Mouse (Mus musculus): ENCODE results near the gene Hbb-bh2.
"Not testable (repeated sequence)": the region's sequence is repeated elsewhere in the genome, so short reads cannot be mapped to it uniquely, and the experiment has no call there.

Hbb-bh2 gene

DNA sequence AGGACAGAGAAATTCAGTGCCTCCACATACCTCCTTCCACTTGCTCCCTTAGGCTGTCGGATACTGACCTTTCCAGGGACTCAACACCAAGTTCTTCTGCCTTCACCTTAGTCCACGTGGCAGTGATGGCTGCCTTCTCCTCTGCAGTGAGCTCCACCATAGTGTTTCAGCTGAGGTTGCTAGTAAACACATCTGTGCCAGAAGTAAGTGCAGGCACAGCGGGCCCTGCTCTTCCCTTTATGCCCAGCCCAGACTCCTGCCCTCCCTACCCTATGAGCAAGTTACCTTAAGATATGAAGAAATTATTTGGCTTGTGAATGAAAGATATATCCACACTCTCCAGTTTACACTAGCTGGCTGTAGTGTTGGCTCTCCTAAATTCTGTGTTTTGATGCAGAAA is at the start of gene Hbb-bh2:
Gene Hbb-bh2, minus strand, starts transcription at position 253 of the 400 bp plus-strand sequence.
- no peak for DNase-seq (ENCODE audit: low spot score in 2 of 2)

GRCm38 (mm10) chr7:103886152-103886551 is 45.8 kb upstream of the Hbb-bh2 start, which contains the start of gene Olfr66:
Olfr66 (minus strand) TSS chr7:103886252.
- DNase-seq (ENCODE audit: low spot score in 2 of 2), result no peak

DNA sequence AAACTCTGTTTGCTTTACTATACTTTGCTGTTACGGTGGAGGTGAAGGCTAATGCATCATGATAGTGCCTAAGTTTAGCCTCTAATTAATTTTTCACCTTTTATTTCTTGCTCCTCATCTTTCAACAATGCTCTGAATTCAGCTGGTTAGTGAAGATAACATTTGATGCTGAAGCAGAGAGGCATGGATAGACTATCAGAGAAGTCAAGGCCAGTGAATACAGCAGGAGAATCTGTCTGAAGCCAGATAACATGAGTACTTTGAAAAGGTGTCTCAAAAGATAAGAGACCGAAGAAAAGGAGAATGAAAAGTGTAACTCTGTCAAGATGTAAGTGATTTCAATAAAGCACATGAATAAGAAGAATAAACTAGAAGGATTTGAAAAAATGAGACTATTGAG is 36.8 kb upstream of the Hbb-bh2 start:
- no peak for DNase-seq (ENCODE audit: low spot score in 2 of 2)

DNA sequence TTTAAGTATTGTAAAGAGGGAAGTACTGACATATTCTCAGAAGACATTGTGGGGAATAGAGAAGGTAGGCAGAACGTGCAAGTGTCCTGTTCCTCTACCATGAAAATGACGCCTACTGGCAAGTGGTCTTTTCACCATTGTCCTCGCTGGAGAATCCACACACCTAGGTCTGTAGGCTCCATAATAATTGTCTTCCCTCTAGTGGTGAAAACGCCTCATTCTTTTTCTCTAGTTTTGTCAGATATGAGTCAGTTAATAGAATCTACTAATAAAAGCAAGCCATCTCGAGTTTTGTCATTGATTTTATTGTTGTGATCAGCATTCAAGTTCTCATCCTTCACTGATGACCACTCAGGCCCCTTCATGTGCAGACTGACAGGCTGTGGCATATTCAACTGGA is 34.1 kb upstream of the Hbb-bh2 start:
- DNase-seq (ENCODE audit: low spot score in 2 of 2), result no peak

DNA sequence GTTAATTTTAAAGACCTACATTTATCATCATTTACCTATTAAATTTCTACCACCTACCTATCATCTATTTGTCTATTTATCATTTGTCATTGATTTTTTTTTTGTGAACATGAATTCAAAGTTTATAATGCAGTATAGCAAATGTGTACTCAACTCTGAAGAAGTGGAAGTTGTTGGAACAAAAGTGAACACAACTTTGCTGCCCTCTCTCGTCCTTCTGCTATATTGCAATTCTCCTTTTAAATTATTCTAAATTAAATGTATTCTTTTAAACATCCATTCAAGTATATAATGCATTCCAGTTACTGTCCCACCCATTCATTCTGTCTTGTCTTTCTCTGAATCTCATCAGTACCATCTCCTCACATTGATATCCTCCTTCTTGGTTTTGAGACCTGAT is 32.7 kb upstream of the Hbb-bh2 start:
- DNase-seq (ENCODE audit: low spot score in 2 of 2), result no peak

DNA sequence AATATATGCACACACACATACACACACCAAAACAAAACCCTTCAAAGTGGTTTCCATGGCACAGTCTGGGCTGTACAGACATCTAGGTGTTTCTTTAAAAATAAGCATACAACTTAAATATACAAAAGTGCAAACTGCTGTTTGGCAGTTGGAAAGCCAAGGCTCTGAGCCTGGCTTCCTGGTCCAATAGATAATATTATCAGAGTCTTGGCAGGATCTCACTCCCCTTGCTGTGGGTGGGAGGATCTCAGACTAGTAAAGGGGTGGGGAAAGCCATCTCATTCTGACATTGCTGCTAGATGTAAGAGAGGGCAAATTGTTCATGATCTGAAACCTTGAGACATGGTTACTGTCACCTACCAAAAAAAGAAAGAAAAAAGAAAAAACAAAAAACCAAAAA is 30.3 kb upstream of the Hbb-bh2 start:
- no peak for DNase-seq (ENCODE audit: low spot score in 2 of 2)

DNA sequence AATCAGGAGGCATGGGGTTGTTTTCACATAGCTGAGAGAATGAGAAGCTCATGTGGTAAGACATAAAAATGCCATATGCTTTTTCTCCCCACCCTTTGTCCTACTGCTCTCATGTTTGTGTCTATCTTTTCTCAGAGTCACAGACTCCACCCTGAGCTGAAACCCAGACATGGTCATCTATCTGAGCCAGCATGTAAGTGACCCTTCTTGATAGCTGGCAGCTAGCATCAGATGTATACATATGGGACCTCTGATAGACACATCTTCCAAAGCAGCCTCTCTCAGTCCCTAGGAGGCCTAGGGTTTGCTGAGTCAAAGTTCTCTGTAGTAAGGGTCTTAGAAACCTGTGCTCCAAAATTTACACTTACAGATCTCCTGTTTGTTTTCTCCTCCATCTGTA is 25.4 kb upstream of the Hbb-bh2 start:
- DNase-seq (ENCODE audit: low spot score in 2 of 2), result no peak

- no peak for DNase-seq (ENCODE audit: low spot score in 2 of 2)
These were observed 21.2 kb upstream of the Hbb-bh2 start for GRCm38 (mm10) chr7:103861531-103861930.

DNA sequence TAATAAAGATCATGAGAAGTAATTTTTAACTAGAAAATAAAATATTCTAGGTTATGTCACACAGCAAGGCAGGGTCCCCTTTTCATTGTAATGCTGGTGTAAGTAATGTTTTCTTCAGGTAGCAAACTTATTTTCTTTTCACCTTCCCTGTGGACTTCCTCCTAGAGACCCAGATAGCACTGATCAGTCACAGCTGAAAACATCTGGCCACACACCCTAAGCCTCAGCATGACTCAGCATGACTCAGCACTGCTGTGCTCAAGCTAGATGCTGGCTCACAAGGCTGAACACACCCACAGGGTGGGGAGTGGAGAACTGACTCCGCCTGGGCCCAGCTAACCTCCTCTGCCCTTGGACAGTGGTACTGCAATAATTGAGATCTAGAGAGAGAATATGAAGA is 20.5 kb upstream of the Hbb-bh2 start:
- no peak for DNase-seq (ENCODE audit: low spot score in 2 of 2)

DNA sequence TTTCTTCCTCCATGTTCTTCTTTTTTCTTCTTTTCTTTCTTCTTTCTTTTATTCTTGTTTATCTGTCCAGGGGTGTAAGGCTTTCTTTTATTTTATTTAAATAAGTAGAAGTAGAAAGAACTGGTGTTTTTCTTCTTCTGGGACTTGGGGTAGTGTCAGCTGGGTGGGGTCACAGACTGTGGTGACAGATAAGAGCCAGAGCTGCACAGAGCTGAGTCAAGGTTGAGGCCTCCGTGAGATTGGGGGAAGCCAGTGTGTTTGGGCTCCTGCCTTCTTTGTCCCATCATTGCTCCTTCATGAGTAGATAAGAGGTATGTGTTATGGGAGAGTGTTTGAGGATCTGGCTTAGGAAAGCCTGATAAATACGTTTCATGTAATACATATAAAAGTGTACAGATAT is 18.8 kb upstream of the Hbb-bh2 start:
- DNase-seq (ENCODE audit: low spot score in 2 of 2), result no peak

- no peak for DNase-seq (ENCODE audit: low spot score in 2 of 2)
These were observed 14.3 kb upstream of the Hbb-bh2 start for GRCm38 (mm10) chr7:103854669-103855068.

DNA sequence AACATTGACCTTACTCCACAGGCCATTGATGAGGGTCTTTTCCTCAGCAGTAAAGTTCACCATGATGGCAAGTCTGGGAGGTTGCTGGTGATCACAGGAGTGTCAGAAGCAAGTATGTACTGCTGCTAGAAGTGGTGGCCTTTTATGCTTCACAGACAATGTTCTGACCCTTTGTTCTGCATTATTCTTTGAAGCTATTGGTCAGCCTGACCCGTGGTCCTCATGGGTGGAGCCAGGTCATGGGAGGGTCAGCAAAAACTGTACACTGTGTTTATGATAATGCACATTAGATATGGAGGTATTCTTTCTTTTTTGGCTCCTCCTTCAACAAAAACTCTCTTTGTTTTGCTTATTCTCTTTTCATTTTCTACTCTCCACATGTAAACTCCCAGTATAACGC is 12.8 kb upstream of the Hbb-bh2 start, which contains the start of gene Hbb-y:
Gene Hbb-y, minus strand, starts transcription at position 127 of the 400 bp plus-strand sequence.
- no peak for DNase-seq (ENCODE audit: low spot score in 2 of 2)

DNA sequence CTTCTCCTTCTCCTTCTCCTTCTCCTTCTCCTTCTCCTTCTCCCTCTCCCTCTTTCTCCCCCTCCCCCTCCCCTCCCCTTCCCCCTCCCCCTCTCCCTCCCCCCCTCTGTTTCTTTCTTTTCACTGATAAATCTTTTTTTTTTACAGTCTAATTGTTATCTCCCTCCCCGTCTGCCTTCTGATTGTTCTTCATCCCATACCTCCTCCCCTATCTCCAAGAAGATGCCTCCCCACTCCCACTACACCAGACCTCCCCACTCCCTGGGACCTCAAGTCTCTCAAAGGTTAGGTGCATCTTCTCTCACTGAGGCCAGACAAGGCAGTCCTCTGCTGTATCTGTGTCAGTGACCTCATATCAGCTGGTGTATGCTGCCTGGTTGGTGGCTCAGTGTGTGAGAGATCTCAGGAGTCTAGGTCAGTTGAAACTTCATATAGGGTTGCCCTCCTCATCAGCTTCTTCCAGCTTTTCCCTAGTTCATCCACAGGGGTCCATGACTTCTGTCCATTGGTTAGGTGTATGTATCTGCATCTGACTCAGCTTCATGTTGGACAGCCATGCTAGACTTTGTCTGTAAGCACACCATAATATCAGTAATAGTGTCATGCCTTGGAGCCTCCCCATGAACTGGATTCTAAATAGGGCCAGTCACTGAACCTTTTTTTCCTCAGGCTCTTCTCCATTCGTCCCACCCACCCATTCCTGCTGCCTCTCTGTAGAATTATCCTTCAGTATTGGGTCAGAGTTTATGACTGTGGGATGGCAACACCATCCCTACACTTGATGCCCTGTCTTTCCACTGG is 4.4 kb upstream of the Hbb-bh2 start:
- no peak for DNase-seq (ENCODE audit: low spot score in 2 of 2)

DNA sequence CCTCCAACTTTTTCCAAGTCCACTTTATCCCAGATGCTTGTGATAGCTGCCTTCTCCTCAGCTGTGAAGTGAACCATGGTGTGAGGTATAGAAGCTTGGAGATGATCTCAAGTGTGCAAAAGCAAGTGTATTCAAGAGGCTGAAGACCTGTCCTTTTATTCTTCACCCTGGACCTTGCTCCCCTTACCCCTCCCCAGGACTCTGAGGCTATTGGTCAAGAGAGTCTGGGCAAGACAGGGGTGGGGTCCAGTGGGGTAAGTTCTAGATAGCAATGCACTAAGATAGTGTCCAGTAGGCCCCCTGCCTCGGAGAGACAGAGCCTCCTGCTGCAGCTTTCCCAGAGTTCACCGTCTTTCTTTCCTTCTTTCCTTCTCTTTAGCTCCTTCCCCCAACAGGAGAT is 2.7 kb upstream of the Hbb-bh2 start, which contains the start of gene Hbb-bh1:
Gene Hbb-bh1, minus strand, starts transcription at position 131 of the 400 bp plus-strand sequence.
- DNase-seq (ENCODE audit: low spot score in 2 of 2), result no peak

- no peak for DNase-seq (ENCODE audit: low spot score in 2 of 2)
These were observed 12.5 kb downstream of the Hbb-bh2 start, which contains the start of gene Hbb-bs for GRCm38 (mm10) chr7:103827808-103828207. Hbb-bs (minus strand) TSS chr7:103828096.

GRCm38 (mm10) chr7:103827139-103827538 is 13.2 kb downstream of the Hbb-bh2 start:
- DNase-seq (ENCODE audit: low spot score in 2 of 2), result not testable (repeated sequence)

GRCm38 (mm10) chr7:103826255-103826887 is 13.9 kb downstream of the Hbb-bh2 start:
- no peak for DNase-seq (ENCODE audit: low spot score in 2 of 2)

DNA sequence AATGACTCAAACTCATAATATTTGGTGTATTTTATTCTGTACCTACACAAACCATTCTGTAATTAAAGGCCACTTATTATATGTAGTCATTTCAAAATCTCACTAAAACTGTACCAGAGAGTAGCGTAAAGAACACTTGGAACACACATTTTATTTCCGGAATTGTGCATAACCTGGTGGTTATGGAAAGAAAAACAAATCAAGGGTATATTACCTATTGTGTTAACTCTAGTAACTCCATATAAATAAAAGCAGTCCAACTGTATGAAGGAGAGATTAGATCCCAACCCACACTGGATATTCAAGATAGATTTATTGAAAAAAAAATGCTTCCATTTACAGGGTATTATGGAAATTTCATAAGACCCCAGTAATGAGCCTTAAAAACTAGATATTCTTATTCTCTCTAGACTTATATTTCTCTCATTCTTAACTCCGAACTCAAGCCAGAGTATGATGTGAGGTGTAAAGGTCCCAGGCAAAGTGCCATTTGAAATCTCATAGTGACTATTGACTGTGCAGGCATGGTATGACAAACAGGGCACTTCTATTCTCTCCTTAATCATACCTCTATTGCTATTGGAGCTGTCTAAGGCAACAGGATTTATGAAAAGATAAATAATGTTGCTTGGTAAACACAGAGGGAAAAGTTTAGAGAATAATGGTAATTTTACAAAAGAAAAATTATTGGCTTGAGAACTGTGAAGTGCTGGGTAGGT is 14.6 kb downstream of the Hbb-bh2 start:
- DNase-seq (ENCODE audit: low spot score in 2 of 2), result no peak

GRCm38 (mm10) chr7:103824597-103824996 is 15.7 kb downstream of the Hbb-bh2 start:
- no peak for DNase-seq (ENCODE audit: low spot score in 2 of 2)

DNA sequence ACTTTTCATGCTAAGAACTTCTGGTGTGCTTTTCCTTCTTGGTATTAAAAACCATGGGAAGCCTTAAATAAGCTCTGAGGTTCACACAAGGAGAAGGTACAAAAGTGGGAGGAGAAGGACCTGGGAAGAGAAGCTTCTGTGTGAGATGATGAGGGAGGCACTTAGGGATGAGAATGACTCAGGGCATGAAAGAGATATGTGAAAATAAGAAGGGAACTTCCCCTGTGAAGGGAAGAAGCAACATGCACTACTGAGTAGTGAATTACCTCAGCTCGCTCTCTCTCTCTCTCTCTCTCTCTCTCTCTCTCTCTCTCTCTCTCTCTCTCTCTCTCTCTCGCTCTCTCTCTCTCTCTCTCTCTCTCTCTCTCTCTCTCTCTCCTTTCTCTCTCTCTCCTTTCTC is 25.2 kb downstream of the Hbb-bh2 start:
- DNase-seq (ENCODE audit: low spot score in 2 of 2), result not testable (repeated sequence)

DNA sequence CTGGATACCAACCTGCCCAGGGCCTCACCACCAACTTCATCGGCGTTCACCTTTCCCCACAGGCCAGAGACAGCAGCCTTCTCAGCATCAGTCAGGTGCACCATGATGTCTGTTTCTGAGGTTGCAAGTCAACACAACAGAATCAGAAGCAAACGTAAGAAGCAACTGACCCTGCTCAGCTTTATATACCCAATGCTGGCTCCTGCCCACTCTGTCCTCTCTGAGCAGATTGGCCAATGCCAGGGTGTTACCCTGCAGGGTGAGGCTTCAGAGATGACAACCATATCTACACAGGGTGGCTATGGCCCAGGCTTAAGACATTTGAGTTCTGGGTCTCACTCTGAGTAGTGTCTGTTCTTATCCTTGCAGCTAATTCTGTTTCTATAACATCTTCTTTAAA is 26.6 kb downstream of the Hbb-bh2 start, which contains the start of gene Hbb-bt:
Gene Hbb-bt, minus strand, starts transcription at position 231 of the 400 bp plus-strand sequence.
- no peak for DNase-seq (ENCODE audit: low spot score in 2 of 2)

DNA sequence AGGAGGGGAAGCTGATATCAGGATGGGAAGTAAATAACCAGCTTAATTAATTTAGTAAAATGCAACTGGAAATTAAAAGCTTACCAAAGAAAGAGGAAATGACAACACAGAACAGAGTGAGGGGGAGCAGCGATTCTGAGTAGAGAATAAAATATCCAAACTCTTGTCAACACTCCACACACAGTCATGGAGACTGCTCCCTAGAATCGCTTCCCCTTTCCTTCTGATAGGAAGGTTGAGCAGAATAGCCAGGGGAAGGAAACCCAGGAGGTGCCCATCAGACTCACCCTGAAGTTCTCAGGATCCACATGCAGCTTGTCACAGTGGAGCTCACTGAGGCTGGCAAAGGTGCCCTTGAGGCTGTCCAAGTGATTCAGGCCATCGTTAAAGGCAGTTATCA is 27.2 kb downstream of the Hbb-bh2 start:
- not testable (repeated sequence) for DNase-seq (ENCODE audit: low spot score in 2 of 2)

Data from right cerebral cortex, postnatal 36 days (tissue).